Mouse (Mus musculus) megakaryocyte, embryonic 14.5 days (primary cell): ENCODE data around the gene Mageb16.

ENCODE experiments used
- FLI1 ChIP-seq: IDR thresholded peaks from 2 replicates; pipeline ENCODE4 v1.6.1; 2012; ENCODE audit warnings: low read length, inconsistent platforms, mixed read lengths
- GATA1 ChIP-seq: IDR thresholded peaks from 3 replicates; pipeline ENCODE4 v1.6.1; 2012; ENCODE audit warnings: mixed read lengths, low read length, inconsistent platforms, borderline replicate concordance

GRCm38 (mm10) chrX:79606462-79606861 lies 64.8 kb downstream of the Mageb16 start:
- TF ChIP-seq GATA1 (no peak), FLI1 (no peak)
